Mouse (Mus musculus): Measurements from ENCODE around the gene Hoxb6.

The Hoxb6 gene

GRCm38 (mm10) chr11:96316696-96317607, 24.7 kb downstream of the Hoxb6 start:
- no peak for DNase-seq (ENCODE audit: low read depth, low spot score)

DNA sequence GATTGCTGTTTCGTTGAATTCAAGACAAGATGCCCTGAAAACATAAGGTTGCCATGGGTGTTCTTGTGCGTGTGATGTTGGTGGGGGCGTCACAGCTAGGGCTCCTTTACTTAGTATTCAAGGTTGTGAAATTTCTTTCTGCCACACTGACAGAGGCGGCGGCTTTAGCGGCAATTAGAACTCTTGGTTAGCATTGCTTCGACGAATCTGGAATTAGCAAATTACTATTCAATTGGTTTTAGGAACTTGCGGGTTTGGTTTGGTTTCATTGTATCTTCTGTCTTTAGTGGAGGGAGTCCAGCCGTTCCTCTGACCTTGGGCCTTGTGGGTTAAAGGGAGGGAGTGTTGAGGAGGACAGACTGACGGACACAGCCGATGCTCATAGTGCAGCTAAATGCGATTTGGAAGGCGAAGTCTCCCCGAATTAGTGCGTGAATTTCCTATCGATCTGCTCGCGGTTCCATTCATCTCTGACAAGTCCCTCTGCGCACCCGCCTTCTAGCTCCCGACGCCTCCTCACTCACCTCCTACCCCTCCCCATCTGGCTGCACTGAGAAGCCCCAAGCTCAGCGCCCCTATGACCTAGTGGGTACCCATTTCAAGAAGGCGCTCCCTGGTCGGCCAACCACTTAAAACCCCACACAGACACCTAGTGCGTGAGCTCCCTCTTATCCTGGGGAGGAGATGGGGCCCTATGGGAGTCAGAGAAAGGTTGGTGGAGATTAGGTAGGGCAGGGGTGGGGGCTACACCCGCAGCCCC, 25.5 kb downstream of the Hoxb6 start, which contains the start of gene Hoxb4:
Hoxb4 (plus strand) TSS at position 660 of the 760 bp plus-strand sequence.
- DNase-seq (ENCODE audit: low read depth, low spot score), result peak; percentile 31

DNA sequence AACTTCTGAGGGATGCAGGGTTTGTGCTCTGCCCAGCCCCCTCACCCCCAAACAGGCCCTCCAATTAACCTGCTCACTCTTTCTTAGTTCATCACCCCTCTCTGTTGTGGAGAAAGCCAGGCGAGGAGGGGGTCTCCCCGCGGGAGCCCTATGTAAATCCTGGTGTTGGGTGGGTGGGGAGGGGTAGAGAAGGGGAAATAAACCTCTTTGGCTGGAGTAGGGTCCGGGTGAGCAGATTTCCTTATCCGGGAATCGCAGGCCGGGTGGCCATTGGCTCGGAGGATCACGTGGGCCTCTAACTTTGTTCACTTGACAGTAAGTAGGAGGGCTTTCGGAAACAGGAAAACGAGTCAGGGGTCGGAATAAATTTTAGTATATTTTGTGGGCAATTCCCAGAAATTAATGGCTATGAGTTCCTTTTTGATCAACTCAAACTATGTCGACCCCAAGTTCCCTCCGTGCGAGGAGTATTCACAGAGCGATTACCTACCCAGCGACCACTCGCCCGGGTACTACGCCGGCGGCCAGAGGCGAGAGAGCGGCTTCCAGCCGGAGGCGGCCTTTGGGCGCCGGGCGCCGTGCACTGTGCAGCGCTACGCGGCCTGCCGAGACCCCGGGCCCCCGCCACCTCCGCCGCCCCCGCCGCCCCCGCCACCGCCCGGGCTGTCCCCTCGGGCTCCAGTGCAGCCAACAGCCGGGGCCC, 26.2 kb downstream of the Hoxb6 start:
- DNase-seq (ENCODE audit: low read depth, low spot score), result peak; percentile 76

DNA sequence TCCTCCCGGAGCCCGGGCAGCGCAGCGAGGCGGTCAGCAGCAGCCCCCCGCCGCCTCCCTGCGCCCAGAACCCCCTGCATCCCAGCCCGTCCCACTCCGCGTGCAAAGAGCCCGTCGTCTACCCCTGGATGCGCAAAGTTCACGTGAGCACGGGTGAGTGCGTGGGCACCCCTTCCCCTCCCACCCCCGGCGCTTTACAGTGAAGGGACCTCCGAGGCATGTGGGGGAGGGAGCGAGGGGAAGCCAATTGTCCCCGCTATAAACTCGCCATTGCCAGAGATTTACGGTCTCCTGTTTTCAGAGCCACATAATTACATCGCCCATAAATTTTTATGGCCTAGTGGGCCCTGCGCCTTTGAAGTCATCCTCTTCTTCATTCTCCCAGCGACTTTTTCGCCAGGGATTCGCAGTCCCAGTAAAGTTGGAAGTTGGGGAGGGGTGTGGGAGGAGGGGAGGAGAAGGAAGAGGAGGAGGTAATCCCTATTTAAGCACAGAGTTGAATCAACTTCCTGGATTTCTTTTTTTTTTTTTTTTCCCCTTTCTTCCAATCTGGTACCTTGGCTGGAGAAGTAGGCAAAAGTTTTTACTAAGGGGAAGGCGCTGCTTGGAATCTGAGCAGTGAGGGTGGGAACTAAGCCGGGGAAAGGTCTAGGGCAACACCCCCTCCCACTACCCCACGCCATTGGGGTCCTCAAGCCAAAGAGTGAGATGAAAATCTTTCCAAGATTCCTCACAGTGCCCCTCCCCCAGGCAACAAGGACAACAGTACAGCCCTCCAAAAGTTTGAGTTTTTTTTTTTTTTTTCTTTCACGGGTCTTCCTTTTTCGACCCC, 27.0 kb downstream of the Hoxb6 start:
- peak; percentile 42 for DNase-seq (ENCODE audit: low read depth, low spot score)

- DNase-seq (ENCODE audit: low read depth, low spot score), result no peak
Observed at GRCm38 (mm10) chr11:96319910-96320309, 27.6 kb downstream of the Hoxb6 start.

- no peak for DNase-seq (ENCODE audit: low read depth, low spot score)
Observed at GRCm38 (mm10) chr11:96320688-96321087, 28.4 kb downstream of the Hoxb6 start.

- no peak for DNase-seq (ENCODE audit: low read depth, low spot score)
Observed at GRCm38 (mm10) chr11:96321846-96322245, 29.6 kb downstream of the Hoxb6 start.

GRCm38 (mm10) chr11:96322738-96323137, 30.5 kb downstream of the Hoxb6 start:
- DNase-seq (ENCODE audit: low read depth, low spot score), result no peak

DNA sequence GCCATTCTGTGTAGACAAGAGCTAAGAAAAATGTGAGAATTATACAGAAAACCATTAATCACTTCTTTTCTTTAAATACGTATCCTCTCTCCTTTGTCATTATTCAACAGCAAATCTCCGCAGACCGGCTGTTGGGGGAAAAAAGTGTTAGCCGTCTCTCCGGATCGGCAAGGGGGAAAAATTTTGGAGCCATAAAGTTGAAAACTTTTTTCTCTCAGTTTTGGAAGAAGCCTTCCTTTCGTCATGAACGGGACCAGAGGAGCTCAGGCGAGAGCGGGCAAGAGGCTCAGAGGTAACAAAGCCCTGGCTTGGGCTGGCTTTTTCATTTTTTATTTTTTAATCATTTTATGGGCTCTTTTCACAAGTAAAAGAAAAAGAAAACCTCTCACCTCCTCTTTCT, 30.9 kb downstream of the Hoxb6 start, which contains the start of gene Hoxb3:
Hoxb3 (plus strand) TSS at position 173 of the 400 bp plus-strand sequence.
- no peak for DNase-seq (ENCODE audit: low read depth, low spot score)

DNA sequence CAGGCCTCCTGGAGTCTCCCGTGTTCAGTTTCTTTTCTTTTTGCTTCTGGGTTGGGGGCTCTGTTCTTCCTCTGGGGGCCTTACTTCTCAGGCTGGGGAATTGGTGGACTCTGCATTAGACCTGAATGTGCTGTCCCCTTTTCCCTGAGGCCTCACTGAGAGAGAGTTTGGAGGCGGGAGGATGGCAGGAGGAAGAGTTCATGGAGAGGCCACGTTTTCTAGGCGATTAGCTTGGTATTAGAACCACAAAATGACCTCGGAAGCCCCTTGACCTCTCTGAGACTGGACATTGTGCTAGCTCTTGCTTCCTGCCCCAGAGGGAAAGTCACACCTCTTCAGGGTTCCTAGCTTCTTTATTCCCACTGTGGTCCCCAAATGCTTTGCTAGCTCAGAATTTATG, 31.8 kb downstream of the Hoxb6 start:
- DNase-seq (ENCODE audit: low read depth, low spot score), result no peak

DNA sequence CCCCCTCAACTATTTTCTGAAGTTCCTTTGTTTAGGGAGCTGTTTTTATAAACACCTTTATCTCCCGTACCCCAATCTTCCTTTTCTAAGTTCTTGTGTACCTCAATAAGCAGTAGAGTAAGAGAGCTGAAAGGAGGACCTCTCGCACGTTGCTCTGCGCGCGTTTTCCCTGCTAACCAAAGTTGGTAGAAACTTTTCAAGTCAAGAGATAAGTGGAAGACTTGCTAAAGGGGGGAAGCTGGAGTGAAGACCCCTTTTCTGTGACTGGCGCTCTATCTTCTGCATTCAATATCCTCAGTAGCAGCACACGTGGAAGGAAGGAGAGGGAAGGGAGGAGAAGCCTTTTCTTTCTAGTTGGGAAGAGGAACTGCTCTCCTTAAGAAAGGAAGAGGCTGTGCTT, 32.7 kb downstream of the Hoxb6 start:
- DNase-seq (ENCODE audit: low read depth, low spot score), result no peak

DNA sequence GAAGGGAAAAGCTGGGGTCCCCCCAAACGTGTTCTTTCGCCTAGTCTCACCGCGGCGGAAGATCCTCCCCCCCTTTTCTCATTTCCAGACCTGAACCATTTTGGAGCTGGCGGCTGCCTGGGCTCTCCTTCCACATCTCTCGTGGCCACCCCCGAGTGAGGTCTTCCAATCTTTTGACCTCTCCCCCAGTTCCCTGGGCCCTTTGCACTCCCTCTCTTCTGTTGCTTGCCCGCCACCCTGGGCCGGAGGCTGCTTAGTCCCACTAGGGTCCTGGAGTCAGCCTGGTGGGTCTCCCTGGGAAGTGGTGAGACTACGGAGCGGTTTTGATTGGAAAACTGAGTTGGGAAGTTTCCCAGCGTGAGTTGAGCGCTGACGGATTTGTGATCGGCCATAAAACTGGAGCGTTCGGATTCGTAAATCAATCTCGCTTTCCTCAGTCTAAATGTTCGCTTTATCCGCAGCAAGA, 33.5 kb downstream of the Hoxb6 start:
- DNase-seq (ENCODE audit: low read depth, low spot score), result no peak

- DNase-seq (ENCODE audit: low read depth, low spot score), result no peak
Observed at GRCm38 (mm10) chr11:96326705-96327104, 34.4 kb downstream of the Hoxb6 start.

DNA sequence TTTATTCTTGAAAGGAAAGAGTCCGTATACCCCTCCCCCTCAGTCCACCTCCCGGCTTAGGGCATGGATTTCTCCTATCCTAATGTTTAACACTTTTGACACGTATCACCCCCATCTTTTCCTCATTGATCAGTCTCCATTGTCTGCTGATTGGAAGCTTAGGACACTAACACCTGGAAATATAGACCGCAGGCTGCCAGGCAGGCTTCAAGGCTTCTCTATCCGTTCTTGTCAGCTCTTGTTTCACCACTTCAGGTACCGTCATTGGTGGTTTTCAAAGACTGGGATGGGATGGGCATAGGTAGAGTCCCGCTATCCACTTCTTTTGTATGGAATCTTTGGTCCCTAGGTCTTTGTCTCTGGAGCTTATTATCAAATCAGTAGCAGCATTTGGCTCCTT, 34.8 kb downstream of the Hoxb6 start:
- no peak for DNase-seq (ENCODE audit: low read depth, low spot score)

DNA sequence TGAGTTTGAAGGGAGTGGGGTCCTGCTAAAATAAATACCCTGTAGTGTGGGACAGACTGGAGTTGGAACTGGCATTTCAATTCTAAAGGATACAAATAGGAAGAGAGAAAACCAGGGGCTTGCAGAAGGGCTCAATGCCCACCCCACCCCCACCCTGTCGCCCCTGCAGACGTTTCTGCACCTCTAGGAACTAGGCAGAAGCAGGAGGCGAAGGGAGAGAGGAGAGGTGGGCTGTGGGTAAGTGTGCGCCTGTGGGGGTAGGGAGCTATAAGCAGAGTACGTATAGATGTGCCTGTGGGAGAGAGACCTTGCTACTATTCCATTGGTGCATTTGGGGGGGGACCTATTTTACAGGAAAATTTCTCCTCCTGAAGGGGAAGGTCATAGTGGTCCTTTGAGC, 35.5 kb downstream of the Hoxb6 start:
- DNase-seq (ENCODE audit: low read depth, low spot score), result no peak

DNA sequence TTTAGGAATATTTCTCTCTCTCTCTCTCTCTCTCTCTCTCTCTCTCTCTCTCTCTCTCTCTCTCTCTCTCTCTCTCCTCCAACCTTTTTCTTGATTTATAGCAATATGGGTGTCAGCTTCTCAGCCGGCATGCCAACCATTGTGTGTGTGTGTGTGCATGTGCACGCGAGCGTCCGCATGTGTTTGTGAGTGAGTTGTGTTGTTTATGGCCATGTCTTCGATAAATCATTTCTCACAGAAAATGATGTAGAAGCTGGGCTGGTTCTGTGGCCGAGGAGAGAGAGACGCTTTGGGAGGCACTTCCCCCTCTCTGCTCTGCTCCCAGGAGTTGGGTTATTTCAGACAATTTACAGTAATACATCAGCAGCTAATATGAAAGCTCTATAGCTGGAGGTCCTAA, 36.3 kb downstream of the Hoxb6 start:
- no peak for DNase-seq (ENCODE audit: low read depth, low spot score)

DNA sequence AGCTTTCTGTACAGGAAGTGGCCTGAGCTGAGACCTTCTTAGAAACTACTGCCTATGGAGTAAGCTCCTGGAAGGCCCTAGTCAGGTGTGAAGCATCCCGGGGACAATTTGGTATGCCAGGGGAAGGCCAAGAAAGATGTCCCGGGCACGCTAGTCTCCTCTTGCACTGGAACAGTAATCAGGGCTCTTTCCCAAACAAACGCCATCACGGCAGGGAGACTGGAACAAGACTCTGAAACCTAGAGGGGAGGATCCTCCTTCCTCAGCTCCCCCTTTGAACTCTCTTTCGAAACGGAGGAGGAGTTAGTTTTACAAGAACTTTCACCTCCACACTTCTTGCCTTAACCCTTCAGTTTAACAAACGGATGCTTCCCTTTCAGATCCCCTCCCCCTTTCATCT, 39.8 kb downstream of the Hoxb6 start:
- no peak for DNase-seq (ENCODE audit: low read depth, low spot score)

DNA sequence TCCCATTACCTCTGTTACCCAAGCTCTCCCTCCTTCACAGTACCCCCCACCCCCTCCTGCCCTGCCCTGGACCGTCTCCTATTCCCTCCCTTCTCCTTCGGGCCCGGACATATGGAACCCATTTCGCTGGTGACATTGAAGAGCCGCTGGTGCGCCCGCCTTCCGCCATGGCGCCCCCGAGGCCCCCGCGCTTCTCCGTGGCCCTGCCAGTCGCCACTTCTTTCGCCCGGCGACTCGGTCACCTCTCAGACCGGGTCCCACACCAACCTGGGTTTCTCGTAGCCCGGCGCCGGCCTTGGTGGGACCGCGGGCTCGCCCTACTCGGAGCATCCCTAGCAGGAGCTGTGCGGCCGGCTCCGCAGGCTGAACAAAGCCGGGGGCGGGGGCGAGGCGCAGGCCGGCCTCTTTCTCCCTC, 40.3 kb downstream of the Hoxb6 start:
- DNase-seq (ENCODE audit: low read depth, low spot score), result no peak

DNA sequence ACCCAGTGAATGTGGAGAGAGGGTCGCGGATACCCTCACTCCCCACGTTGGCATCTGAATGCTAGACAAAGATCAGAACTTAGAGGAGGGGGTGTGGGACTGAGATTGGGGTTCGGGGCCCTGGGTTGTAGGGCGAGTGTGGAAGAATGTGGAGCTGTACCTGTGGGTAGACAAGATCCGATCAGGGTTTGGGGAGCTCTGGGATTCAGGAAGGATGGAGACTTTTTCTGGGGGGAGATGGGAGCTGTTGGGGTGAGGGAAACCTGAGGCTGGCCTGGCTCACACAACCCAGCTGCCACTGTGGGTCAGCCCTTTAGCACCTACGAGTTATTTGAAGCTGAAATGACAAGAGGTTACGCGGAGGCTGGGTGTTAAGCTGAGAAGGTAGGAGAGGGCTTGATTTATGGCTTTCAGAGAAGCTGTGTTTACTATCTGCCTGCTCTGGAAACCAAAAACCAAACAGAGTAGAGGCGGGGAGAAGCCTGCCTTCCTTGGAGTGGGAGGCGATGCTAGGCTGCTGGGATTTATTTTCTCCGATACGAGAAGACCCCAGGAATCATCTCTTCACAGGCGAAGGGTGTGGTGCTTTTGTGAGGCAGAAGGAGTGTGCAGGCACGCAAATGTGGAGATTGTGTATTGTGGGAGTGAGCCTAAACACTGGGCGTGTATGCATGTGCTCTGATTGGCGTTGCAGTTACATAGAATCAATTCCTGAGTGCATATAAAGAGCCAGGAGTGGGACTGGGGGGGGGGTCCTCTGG, 41.1 kb downstream of the Hoxb6 start:
- DNase-seq (ENCODE audit: low read depth, low spot score), result no peak

DNA sequence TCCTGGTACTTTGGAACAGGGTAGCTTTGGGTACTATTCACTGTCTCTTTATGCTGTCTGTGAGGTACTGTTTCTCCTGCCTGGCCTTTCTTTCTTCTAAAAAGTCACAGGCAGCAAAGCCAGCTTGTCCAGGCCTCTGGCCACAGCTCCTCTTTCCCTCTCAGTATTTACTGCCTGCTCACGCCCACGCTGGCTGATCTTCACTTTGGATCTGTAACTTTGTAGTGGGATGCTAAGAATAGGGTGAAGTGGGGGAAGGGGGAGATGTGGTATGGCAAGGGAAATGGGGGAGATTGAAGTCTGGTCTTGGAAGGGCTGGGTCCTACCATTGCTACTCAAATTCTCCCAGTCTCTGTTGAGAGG, 41.7 kb downstream of the Hoxb6 start:
- DNase-seq (ENCODE audit: low read depth, low spot score), result no peak

All from CD4-positive, CD25-positive, alpha-beta regulatory T cell, adult 2 months (primary cell).